Mouse (Mus musculus): Measurements from ENCODE around the gene Rhoc.

Rhoc gene

DNA sequence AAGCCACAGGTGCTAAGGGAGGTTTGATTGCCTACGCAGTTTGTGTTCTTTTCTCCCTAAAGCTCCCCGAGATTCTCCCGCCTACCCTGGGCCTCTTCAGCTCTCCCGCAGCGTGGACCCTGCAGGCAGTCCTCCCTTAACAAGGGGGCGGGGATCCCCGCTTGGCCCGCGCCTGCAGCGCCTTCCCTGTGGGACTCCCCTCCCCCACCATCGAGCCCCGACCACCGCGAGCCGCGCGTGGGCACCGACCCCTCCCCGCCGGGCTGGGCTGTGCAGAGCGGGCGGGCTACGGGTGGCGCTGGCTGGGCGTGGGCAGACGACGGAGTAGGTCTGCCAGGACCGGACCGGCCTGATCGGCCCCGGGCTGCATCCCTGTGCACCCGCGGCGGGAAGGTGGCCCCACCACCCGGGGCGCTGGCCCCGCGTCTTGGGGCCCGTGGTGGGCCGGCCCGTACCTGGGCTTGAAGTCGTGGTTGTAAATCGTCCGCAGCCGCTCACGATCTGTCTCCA lies 29.4 kb downstream of the Rhoc start:
- peak; percentile 60 for DNase-seq

- DNase-seq, result peak; percentile 91
Measured at GRCm38 (mm10) chr3:104817991-104818748, 30.0 kb downstream of the Rhoc start, which contains the start of gene Mov10. Mov10 (minus strand) TSS chr3:104818563.

DNA sequence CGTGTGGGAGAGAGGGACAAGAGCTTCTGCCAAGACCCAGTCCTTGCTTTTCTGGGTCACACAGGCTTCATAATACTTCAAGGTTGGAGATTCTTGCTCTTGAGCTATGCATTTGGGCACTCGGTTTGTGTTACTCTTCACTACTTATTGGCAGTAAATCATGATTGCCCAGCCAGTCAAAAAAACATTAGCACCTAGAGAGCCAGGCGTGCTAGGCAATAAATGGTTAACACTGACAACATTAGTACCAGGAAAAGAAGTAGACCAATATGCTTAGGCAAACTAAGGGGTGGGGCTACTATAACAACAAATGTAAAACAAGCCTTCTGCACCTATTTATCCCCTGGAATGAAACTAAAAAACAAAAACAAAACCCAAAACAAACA lies 30.6 kb downstream of the Rhoc start:
- DNase-seq, result peak; percentile 54

GRCm38 (mm10) chr3:104820426-104820825 lies 32.3 kb downstream of the Rhoc start:
- DNase-seq, result no peak

DNA sequence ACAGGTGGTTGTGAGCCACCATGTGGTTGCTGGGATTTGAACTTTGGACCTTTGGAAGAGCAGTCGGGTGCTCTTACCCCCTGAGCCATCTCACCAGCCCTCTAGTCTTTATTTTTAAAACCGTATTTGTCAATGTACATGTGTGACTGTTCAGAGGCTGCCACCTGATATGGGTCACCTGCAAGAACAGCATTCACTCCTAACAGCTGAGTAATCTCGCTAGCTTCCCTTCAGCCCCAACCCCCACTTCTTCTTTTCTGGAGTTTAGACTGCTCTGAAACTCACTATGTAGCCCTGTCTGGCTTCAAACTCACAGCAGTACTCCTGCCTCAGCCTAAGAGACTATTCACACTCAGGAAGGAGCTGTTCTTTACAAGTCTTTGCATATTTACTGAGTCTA lies 34.2 kb downstream of the Rhoc start:
- no peak for DNase-seq

- DNase-seq, result no peak
Measured at GRCm38 (mm10) chr3:104835797-104836196, 47.6 kb downstream of the Rhoc start.

- DNase-seq, result no peak
Measured at GRCm38 (mm10) chr3:104841049-104841448, 52.9 kb downstream of the Rhoc start.

All from kidney, adult 9 months (tissue).